Mouse (Mus musculus) c-Kit-positive CD71-positive TER-119-positive erythroid progenitor cells, embryonic 14.5 days (primary cell): Measurements from ENCODE around the gene Mydgf.
A peak's percentile ranks its signal among the peaks of the same experiment; 100 is the strongest.

Experiments
- DNase-seq: peaks from one replicate; pipeline ENCODE4 v3.0.0-alpha.2; 2013; ENCODE audit warnings: low spot score

Mydgf gene

GRCm38 (mm10) chr17:56191266-56191665 is 7.5 kb upstream of the Mydgf start:
- no peak for DNase-seq

- no peak for DNase-seq
These were observed 1.8 kb upstream of the Mydgf start for GRCm38 (mm10) chr17:56185281-56186141.

GRCm38 (mm10) chr17:56182975-56183657 is 604 bp downstream of the Mydgf start:
- DNase-seq, result peak; percentile 34

- DNase-seq, result no peak
These were observed 8.3 kb downstream of the Mydgf start for GRCm38 (mm10) chr17:56175416-56175815.

GRCm38 (mm10) chr17:56173401-56174046 is 10.2 kb downstream of the Mydgf start:
- no peak for DNase-seq

- no peak for DNase-seq
These were observed 11.8 kb downstream of the Mydgf start for GRCm38 (mm10) chr17:56171881-56172280.

GRCm38 (mm10) chr17:56171456-56171855 is 12.3 kb downstream of the Mydgf start:
- no peak for DNase-seq

- no peak for DNase-seq
These were observed 13.1 kb downstream of the Mydgf start for GRCm38 (mm10) chr17:56170636-56171035.

- no peak for DNase-seq
These were observed 13.9 kb downstream of the Mydgf start for GRCm38 (mm10) chr17:56169830-56170229.

GRCm38 (mm10) chr17:56165671-56166070 is 18.0 kb downstream of the Mydgf start:
- DNase-seq, result no peak

- DNase-seq, result no peak
These were observed 19.2 kb downstream of the Mydgf start for GRCm38 (mm10) chr17:56164510-56164909.

GRCm38 (mm10) chr17:56163523-56164102 is 20.1 kb downstream of the Mydgf start:
- no peak for DNase-seq

- peak; percentile 88 for DNase-seq
These were observed 21.4 kb downstream of the Mydgf start, which contains the start of gene Tnfaip8l1 for GRCm38 (mm10) chr17:56162231-56162774. Gene Tnfaip8l1 (plus strand): TSS chr17:56162477.

- DNase-seq, result peak; percentile 49
These were observed 24.0 kb downstream of the Mydgf start for GRCm38 (mm10) chr17:56159729-56160128.

- DNase-seq, result no peak
These were observed 30.1 kb downstream of the Mydgf start for GRCm38 (mm10) chr17:56153643-56154042.

- no peak for DNase-seq
These were observed 33.8 kb downstream of the Mydgf start for GRCm38 (mm10) chr17:56149897-56150296.

GRCm38 (mm10) chr17:56148790-56149618 is 34.7 kb downstream of the Mydgf start:
- no peak for DNase-seq

GRCm38 (mm10) chr17:56148280-56148679 is 35.4 kb downstream of the Mydgf start:
- no peak for DNase-seq

GRCm38 (mm10) chr17:56147420-56147819 is 36.3 kb downstream of the Mydgf start:
- DNase-seq, result no peak

GRCm38 (mm10) chr17:56146131-56146530 is 37.6 kb downstream of the Mydgf start:
- no peak for DNase-seq

GRCm38 (mm10) chr17:56144546-56144945 is 39.2 kb downstream of the Mydgf start:
- DNase-seq, result no peak
